ENCODE assay signal across 8 mouse cellular contexts in genomic region chr10:75780769-75781578, GRCm38 (mm10). TPM values are rescaled to one million over a fixed set of nuclear protein-coding genes. Genes with fewer than 3 reads are reported as not detected.
DNase-seq lines count a peak whose midpoint lies in the region; ATAC-seq and TF ChIP-seq lines count a peak whose summit lies in the region.

Gene Gm20441 (minus strand): TSS chr10:75780954.
Gene Gstt3 (minus strand): TSS chr10:75781414.

- peak within 1 kb of the TSS; percentile 70 for H3K4me2 ChIP-seq in hindbrain, embryonic 16.5 days (ENCODE audit: low read length)
- peak within 1 kb of the TSS; percentile 88 for H3K4me2 ChIP-seq in liver, embryonic 11.5 days
- H3K4me2 ChIP-seq in midbrain, postnatal 0 days (ENCODE audit: low read depth, low read length, poor library complexity, severe bottlenecking), result peak within 1 kb of the TSS; percentile 70

- TF ChIP-seq CTCF in midbrain, postnatal 0 days (IDR thresholded peaks at IDR 0.05), result no peak

- H3K27me3 ChIP-seq in hindbrain, embryonic 16.5 days (replicated peaks; ENCODE audit: control insufficient read depth, insufficient read depth, low read length), result peaks cover 16% of the 10 kb centered on the region
- H3K27me3 ChIP-seq in liver, embryonic 11.5 days (replicated peaks; ENCODE audit: control insufficient read depth, insufficient read depth, low read length), result peaks cover 27% of the 10 kb centered on the region
- peaks cover 35% of the 10 kb centered on the region for H3K27me3 ChIP-seq in midbrain, postnatal 0 days (ENCODE audit: insufficient read depth, low read length)

- peak; percentile 50; the same call in 1 of the 2 replicates for ATAC-seq in frontal cortex, adult (ENCODE audit: low TSS enrichment)
- ATAC-seq in hindbrain, embryonic 16.5 days, result no peak
- no peak for ATAC-seq in liver, embryonic 11.5 days (replicated peaks; ENCODE audit: low FRiP score)
- no peak for ATAC-seq in midbrain, postnatal 0 days (ENCODE audit: low FRiP score)

- H3K9me3 ChIP-seq in hindbrain, embryonic 16.5 days (ENCODE audit: control insufficient read depth, low read length), result no peaks in the 10 kb centered on the region
- no peaks in the 10 kb centered on the region for H3K9me3 ChIP-seq in liver, embryonic 11.5 days (ENCODE audit: control insufficient read depth, low read length)
- no peaks in the 10 kb centered on the region for H3K9me3 ChIP-seq in midbrain, postnatal 0 days (ENCODE audit: low read length)

- no peak for DNase-seq in frontal cortex, postnatal 25 days (ENCODE audit: low spot score in 2 of 2)
- DNase-seq in gastrocnemius, postnatal 14 days, result peak; percentile 70
- DNase-seq in liver, embryonic 11.5 days (ENCODE audit: low spot score), result peak; percentile 56
- peak; percentile 25 for DNase-seq in midbrain, postnatal 0 days (ENCODE audit: low spot score)
- peak; percentile 24 for DNase-seq in thymus, postnatal 36 days

- WGBS in hindbrain, embryonic 16.5 days, result under 1% methylated on average over 28 of the region's 28 CpGs
- WGBS in liver, embryonic 11.5 days, result 1% methylated on average over 28 of the region's 28 CpGs
- WGBS in midbrain, postnatal 0 days, result 3% methylated on average over 28 of the region's 28 CpGs

- peaks cover 5% of the 10 kb centered on the region; the same call in 1 of the 2 replicates for H3K4me1 ChIP-seq in brown adipose tissue, adult 24 weeks (ENCODE audit: control insufficient read depth, insufficient read depth, insufficient read length, low read length)
- H3K4me1 ChIP-seq in hindbrain, embryonic 16.5 days (ENCODE audit: control insufficient read depth, insufficient read depth, low read depth, low read length), result peaks cover 6% of the 10 kb centered on the region
- H3K4me1 ChIP-seq in liver, embryonic 11.5 days (replicated peaks; ENCODE audit: control insufficient read depth, insufficient read depth, low read length), result 0 out of 2 replicates have a peak, but pooled peaks cover 3% of the 10 kb centered on the region
- no peaks in the 10 kb centered on the region for H3K4me1 ChIP-seq in midbrain, postnatal 0 days (ENCODE audit: insufficient read depth, low read length)

- no peaks in the 10 kb centered on the region for H3K36me3 ChIP-seq in hindbrain, embryonic 16.5 days (ENCODE audit: control insufficient read depth, insufficient read depth, low read length)
- H3K36me3 ChIP-seq in liver, embryonic 11.5 days (ENCODE audit: control insufficient read depth, insufficient read depth, low read length), result no peaks in the 10 kb centered on the region
- H3K36me3 ChIP-seq in midbrain, postnatal 0 days (ENCODE audit: insufficient read depth, low read length), result no peaks in the 10 kb centered on the region

- intact Hi-C loops in gastrocnemius, postnatal 14 days (cut with DNase I; ENCODE audit: low total_unique reads), result no loop called here

- H3K4me3 ChIP-seq in brown adipose tissue, adult 24 weeks (ENCODE audit: insufficient read depth, low read depth, low read length), result peak within 1 kb of the TSS; percentile 62
- peak within 1 kb of the TSS; percentile 39 for H3K4me3 ChIP-seq in hindbrain, embryonic 16.5 days (ENCODE audit: low read length)
- H3K4me3 ChIP-seq in liver, embryonic 11.5 days (ENCODE audit: low read depth, low read length), result peak within 1 kb of the TSS; percentile 49
- peak within 1 kb of the TSS; percentile 39 for H3K4me3 ChIP-seq in midbrain, postnatal 0 days (ENCODE audit: low read depth, low read length)

- H3K27ac ChIP-seq in brown adipose tissue, adult 24 weeks (replicated peaks; ENCODE audit: low read depth, low read length), result peak within 1 kb of the TSS; percentile 72
- H3K27ac ChIP-seq in hindbrain, embryonic 16.5 days (ENCODE audit: low read depth, low read length), result no peak within 1 kb of the TSS
- no peak within 1 kb of the TSS for H3K27ac ChIP-seq in liver, embryonic 11.5 days (ENCODE audit: low read depth, low read length)
- H3K27ac ChIP-seq in midbrain, postnatal 0 days (ENCODE audit: low read depth, low read length), result no peak within 1 kb of the TSS

- peak within 1 kb of the TSS; percentile 47 for H3K9ac ChIP-seq in hindbrain, embryonic 16.5 days (ENCODE audit: low read depth, low read length)
- H3K9ac ChIP-seq in liver, embryonic 11.5 days (ENCODE audit: low read depth, low read length), result 0 out of 2 replicates have a peak within 1 kb of the TSS, but pooled peaks have one; percentile 14
- 0 out of 2 replicates have a peak within 1 kb of the TSS, but pooled peaks have one; percentile 19 for H3K9ac ChIP-seq in midbrain, postnatal 0 days (replicated peaks; ENCODE audit: low read length, poor library complexity, severe bottlenecking)

RNA-seq across cellular contexts. Expression of gene Gm20441, which starts in this region (rescaled TPM):
- polyA plus RNA-seq in brown adipose tissue, adult 24 weeks (2012; ENCODE audit: insufficient read depth, insufficient read length, missing spikeins), result not detected in 2 replicates
- not detected for total RNA-seq in gastrocnemius, postnatal 14 days (2021)
- polyA plus RNA-seq in hindbrain, embryonic 16.5 days (2015; fragmentation: Nextera tagmentation; extraction: Ambion mirVana), result 0.50 TPM in 1 of 2 replicates, not detected in the other
- polyA plus RNA-seq in liver, embryonic 11.5 days (2014; fragmentation: Nextera tagmentation; extraction: Ambion mirVana), result not detected in 2 replicates
- not detected in 2 replicates for total RNA-seq in midbrain, postnatal 0 days (2014; rRNA removed)
- not detected in 2 replicates for polyA plus RNA-seq in midbrain, postnatal 0 days (2015; fragmentation: Nextera tagmentation; extraction: Ambion mirVana)

RNA-seq across cellular contexts. Expression of gene Gstt3, which starts in this region (rescaled TPM):
- polyA plus RNA-seq in brown adipose tissue, adult 24 weeks (2012; ENCODE audit: insufficient read depth, insufficient read length, missing spikeins), result 3.0 and 3.6 TPM in 2 replicates
- 1 to 10 TPM; 5.3 to 7.5 TPM for total RNA-seq in gastrocnemius, postnatal 14 days (2021)
- polyA plus RNA-seq in hindbrain, embryonic 16.5 days (2015; fragmentation: Nextera tagmentation; extraction: Ambion mirVana), result 1.4 and 1.5 TPM in 2 replicates
- polyA plus RNA-seq in liver, embryonic 11.5 days (2014; fragmentation: Nextera tagmentation; extraction: Ambion mirVana), result 6.3 and 7.9 TPM in 2 replicates
- total RNA-seq in midbrain, postnatal 0 days (2014; rRNA removed), result 3.6 and 7.7 TPM in 2 replicates
- polyA plus RNA-seq in midbrain, postnatal 0 days (2015; fragmentation: Nextera tagmentation; extraction: Ambion mirVana), result 2.5 and 2.8 TPM in 2 replicates

Comparison
In these comparisons a context has a peak if more than half of its experiments do, and no peak if none do; other contexts are left out.
1. DNase-seq: peak in gastrocnemius, postnatal 14 days (single experiment), liver, embryonic 11.5 days (single experiment), midbrain, postnatal 0 days (single experiment) and thymus, postnatal 36 days (2 of 2); none in frontal cortex, postnatal 25 days (0 of 2).
2. Peak in every context shown above with its lines, with median percentiles within 50 percentile points of each other: H3K4me3 ChIP-seq, H3K4me2 ChIP-seq and H3K9ac ChIP-seq.